Mouse (Mus musculus) brown adipose tissue, adult 24 weeks (tissue): Measurements from ENCODE around the gene Elp6. TPM values are rescaled to one million over a fixed set of nuclear protein-coding genes. Genes with fewer than 3 reads are reported as not detected.
"Not testable (repeated sequence)": the region's sequence is repeated elsewhere in the genome, so short reads cannot be mapped to it uniquely, and the experiment has no call there.

Experiments used
- H3K27ac ChIP-seq: fragments of 200-500 bp; replicated peaks from 2 replicates; pipeline ENCODE4 v1.5.1; 2012; ENCODE audit warnings: low read depth, mild to moderate bottlenecking, low read length
- H3K4me1 ChIP-seq: fragments of 200-500 bp; 2 replicates; pipeline ENCODE4 v1.6.1; 2012; ENCODE audit warnings: low read length, mixed read lengths; ENCODE audit not compliant: control insufficient read depth, insufficient read depth, insufficient read length
- H3K4me3 ChIP-seq: fragments of 200-500 bp; 2 replicates; pipeline ENCODE4 v1.5.1; 2012; ENCODE audit warnings: low read depth, mild to moderate bottlenecking, low read length, moderate library complexity; ENCODE audit not compliant: insufficient read depth
- polyA plus RNA-seq: library from polyadenylated mRNA; stranded (reverse); fragments of >200 nt; gene quantifications from 2 replicates; pipeline ENCODE4 v1.2.4, GENCODE M21; 2012; ENCODE audit not compliant: missing spikeins, insufficient read depth, insufficient read length

The Elp6 gene
- polyA plus RNA-seq, 1 experiment, result 4.9 TPM

DNA sequence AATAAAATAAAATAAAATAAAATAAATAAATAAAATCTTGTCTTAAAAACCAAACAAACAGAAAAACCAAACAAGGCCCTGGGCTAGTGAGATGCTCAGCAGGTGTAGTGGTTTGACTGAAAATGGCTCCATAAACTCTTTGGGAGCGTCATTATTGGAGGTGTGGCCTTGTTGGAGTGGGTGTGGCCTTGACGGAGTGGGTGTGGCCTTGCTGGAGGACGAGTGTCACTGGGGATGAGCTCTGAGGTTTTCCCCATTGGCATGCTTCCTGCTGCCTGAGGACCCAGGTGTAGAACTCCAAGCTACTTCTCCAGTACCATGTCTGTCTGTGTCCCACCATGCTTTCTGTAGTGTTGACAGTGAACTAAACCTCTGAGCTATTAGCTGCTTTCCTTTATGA, 10.2 kb upstream of the Elp6 start:
- Histone ChIP-seq H3K4me1 (no peaks in the 10 kb centered on the region), H3K27ac (no peak overlapping the region), H3K4me3 (no peak overlapping the region)

DNA sequence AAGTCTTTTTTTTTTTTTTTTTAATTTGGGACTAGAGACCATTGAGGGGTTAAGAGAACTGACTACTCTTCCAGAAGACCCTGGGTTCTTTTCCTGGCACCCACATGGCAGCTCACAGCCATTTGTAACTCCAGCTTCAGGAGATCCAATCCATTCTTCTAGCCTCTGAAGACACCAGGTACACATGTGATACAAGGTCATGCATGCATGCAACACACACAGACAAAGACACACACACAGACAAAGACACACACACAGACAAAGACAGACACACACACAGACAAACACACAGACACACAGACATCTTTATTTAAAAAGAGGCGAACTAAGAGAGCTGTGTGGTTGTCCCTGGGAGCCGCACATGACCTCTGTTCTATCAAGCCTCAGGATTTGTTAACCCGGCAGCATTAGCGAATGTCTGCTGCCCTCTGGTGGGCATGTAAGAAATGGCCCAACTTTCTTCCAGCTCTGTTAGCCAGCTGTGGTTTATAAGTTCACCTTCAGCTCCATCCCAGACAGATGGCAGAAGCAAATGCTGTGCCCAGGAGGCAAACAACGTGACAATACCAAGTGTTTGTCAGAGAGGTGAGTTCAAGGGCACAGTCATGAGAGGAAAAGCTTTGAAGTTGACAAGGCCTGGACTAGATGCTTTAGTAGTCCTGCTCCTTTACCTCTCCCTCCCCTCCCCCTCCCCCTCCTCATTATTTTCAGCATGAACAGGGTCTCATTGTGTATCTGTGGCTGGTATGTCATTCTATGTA, 7.9 kb upstream of the Elp6 start:
- Histone ChIP-seq H3K27ac (no peak overlapping the region), H3K4me1 (no peaks in the 10 kb centered on the region), H3K4me3 (no peak overlapping the region)

DNA sequence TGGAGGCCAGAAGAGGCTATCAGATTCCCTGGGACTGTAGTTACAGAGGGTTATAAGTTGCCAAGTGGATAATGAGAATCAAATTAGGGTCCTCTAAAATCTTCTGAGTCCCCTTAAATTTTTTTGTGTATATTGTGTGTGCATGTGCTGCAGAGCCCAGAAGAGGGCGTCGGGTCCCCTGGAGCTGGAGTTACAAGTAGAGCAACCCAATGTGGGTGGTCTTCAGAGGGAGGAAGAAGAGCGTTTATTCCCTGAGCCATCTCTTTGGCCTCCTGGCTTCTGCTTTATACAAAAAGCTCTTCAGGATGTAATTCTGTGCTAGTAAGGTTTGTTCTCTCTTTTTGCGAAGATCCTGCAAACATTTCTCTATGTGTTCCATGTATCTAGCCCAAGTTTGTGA, 457 bp upstream of the Elp6 start:
- H3K4me3 ChIP-seq, result peak overlapping the region; percentile 90
- H3K27ac ChIP-seq, result peak overlapping the region; percentile 36
- H3K4me1 ChIP-seq, result peaks cover 2% of the 10 kb centered on the region; the same call in 1 of the 2 replicates

DNA sequence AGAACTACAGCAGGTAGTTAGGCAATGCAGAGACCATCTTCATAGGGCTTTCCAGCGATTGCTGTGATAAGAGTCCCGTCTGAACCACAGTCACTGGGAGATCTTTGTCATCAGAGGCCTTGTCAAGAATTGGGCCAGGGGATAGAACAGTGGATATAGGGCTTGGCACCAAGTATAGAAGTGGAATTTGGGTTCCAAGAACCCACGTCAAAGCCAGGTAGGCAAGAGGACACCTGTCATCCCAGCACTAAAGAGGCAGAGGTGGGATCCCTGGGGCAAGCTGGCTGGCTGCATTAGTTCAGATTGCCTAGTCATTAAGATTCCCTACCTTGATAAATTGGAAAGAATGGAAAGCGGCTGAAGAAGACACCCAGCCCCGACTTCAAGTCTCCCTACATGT, 1.4 kb downstream of the Elp6 start:
- Histone ChIP-seq H3K4me1 (peaks cover 2% of the 10 kb centered on the region; the same call in 1 of the 2 replicates), H3K27ac (no peak overlapping the region; the same call in 1 of the 2 replicates), H3K4me3 (0 out of 2 replicates have a peak overlapping the region, but pooled peaks have one; percentile 9)

DNA sequence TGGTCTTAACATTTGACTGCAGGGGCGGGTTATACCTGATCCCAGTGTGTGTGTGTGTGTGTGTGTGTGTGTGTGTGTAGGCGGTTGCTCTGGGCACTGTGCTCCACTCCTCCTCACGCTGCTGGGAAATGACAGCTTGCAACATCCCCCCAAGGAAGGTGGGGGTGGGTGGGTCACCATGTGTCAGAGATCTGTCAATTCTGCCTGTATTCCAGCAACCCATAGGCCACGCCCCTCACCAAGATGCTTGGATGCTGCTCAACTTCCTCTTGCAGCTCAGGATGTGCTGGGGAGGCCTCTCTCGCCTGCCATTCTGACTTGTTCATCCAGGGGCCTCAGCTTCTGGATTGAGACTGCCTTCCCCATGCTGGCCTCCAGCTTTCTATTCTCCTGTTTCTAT, 9.7 kb downstream of the Elp6 start:
- no peak overlapping the region for H3K27ac ChIP-seq
- H3K4me3 ChIP-seq, result no peak overlapping the region
- H3K4me1 ChIP-seq, result no peaks in the 10 kb centered on the region

DNA sequence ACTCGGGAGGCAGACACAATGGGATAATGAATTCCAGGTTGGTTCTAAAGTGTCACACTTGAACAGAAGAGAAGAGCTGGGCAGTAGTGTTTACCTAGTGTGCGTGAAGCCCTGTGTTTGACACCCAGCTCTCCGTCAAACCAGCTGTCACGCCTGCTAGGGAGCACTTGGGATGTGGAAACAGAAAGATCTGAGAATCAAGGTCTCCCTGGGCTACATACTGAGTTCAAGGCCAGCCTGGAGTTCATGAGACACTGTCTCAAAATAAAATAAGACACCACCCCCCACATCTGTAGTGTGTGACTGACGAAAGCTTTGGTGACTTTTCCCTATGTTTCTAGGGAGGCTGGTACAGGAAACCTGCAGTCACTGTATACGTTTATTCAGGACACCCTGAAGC, 10.4 kb downstream of the Elp6 start:
- Histone ChIP-seq H3K4me3 (no peak overlapping the region), H3K4me1 (no peaks in the 10 kb centered on the region), H3K27ac (no peak overlapping the region)

DNA sequence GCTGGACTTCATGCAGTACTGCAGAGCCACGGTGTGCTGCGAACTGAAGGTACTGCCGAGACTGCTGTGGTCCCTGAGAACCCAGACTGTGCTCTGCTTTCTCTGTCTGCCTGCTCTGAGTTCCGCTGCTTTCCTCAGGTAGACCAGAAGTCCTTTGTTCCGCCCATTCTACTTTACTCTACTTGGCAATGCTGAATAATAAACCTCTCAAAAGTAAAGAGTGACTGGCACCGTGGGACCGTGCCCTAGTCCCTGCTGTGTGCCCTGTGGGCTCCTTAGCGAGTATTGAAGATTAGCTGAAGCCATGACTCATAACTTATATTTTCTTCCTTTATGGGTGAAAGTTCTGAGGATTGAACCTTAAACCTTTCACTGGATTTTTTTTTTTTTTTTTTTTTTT, 10.9 kb downstream of the Elp6 start:
- Histone ChIP-seq H3K4me1 (no peaks in the 10 kb centered on the region), H3K4me3 (no peak overlapping the region), H3K27ac (no peak overlapping the region)

DNA sequence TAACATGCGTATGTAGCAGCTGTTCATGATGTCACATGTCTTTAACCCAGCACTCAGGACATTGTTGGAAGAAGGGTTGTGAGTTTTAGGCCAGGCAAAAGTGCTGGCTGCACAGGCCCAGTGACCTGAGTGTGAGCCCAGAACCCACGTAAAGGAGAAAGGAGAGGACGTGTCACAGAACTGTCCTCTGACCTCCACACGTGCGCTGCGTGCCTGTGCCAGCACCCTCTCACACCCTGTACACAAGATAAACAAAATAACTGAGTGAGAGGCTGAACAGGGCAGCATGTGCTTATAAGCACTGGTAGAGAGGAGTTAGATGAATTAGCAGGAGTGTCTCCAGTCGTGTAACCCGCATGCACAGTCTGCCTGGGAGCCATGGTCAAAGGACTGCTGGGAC, 11.5 kb downstream of the Elp6 start:
- Histone ChIP-seq H3K27ac (peak overlapping the region; percentile 0; the same call in 1 of the 2 replicates), H3K4me3 (no peak overlapping the region), H3K4me1 (no peaks in the 10 kb centered on the region)

DNA sequence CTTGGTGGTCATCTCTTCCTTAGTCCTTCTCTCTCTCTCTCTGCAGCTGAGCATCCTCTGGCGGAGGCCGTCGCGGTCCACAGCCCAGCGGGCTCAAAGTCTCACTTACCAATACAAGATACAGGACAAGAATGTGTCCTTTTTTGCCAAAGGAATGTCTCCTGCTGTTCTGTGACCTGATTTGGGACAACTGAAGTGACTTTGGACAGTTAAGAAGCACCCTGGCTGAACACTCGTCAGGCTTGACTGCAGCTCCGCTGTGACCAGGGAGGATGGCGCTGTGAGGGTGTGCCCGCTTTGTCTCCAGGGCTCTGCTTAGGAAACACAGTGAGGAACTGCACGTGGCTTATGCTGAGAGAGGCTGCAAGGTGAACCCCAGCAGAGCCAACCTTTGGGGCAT, 15.8 kb downstream of the Elp6 start:
- Histone ChIP-seq H3K4me1 (no peaks in the 10 kb centered on the region), H3K27ac (no peak overlapping the region), H3K4me3 (no peak overlapping the region)

DNA sequence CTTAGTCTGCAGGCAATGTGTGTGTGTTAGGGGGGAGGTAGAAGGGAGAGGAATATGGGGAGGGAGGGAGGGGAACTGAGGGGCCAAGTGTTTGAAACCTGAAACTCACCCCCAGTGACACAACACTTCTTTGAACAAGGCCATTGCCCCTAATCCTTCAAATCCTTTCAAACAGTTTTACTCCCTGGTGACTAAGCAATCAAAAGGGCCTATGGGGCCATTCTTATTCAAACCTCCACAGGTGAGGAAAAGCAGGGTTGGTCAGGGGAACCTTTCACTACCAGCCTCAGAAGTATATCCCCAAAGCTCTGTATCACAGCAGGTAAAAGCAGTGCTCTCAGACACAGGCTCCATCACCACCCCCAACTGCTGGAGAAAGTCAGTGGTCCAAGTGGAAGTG, 18.0 kb downstream of the Elp6 start:
- Histone ChIP-seq H3K27ac (no peak overlapping the region), H3K4me3 (no peak overlapping the region), H3K4me1 (no peaks in the 10 kb centered on the region)

DNA sequence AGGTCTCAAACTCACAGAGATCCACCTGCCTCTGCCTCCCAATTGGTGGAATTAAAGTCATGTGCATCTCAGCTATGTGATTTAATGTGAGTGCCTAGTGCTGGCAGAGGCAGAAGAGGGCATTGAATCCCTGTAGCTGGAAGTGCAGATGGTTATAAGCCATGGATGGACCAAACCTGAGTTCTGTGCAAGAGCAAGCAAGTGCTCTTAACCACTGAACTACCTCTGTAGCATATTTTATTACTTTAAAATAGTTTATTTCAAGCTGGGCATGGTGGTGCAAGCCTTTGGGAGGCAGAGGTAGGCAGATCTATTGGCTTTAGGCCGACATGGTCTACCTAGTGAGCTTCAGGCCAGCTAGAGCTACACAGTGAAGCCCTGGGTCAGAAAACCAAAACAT, 19.2 kb downstream of the Elp6 start:
- H3K27ac ChIP-seq, result no peak overlapping the region
- no peaks in the 10 kb centered on the region for H3K4me1 ChIP-seq
- H3K4me3 ChIP-seq, result no peak overlapping the region

DNA sequence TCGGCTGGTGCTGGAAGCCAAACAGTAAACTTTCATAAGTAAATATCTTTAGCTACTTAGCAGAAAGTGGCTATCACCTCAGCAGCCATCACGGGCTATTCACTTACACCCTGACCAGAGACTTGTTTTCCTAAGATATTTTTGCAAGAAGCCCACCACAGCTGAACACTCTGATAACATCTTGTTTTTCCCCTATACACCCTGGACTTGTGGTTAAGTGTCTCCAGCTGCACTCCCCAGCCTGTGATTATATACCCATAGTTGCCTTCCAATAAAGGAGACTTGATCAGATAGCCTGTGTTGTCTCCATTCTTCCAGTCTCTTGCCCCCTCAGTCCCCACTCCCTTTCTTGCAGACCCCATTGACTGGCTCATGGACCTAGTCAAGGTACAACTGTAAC, 23.2 kb downstream of the Elp6 start:
- no peaks in the 10 kb centered on the region; the same call in 1 of the 2 replicates for H3K4me1 ChIP-seq
- H3K4me3 ChIP-seq, result no peak overlapping the region
- no peak overlapping the region for H3K27ac ChIP-seq

DNA sequence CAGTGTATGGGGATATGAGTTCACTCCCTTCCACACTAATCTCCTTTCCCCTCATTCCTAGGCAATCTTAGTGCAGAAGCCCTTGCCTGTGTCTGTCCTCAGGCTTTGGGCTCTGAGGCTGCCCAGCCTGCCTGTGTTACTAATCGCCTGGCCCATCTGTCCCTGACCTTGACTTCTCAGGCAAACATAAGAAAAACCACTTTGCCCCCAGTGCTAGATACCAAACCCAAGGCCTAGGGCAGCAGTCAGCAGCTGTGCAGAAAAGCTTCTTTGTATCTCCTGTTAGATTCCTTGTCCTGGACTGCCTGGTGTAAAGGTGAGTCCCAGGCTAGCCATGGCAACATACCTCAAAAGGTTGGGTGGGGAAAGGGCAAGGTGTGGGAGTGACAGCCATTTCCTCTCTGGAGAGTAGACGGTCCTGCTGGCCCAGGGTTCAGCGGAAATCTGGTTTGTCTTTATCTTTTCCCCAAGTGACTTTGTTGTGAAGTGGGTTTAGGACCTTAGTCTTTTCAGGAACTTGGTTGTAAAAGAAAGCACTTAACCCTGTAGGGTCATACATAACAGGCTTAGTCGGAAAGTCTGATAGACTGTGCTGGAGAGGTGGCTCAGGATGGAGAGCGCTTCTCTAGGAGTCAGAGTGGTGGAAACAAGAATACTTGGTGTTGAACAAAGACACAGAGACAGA, 24.1 kb downstream of the Elp6 start:
- Histone ChIP-seq H3K27ac (no peak overlapping the region), H3K4me3 (no peak overlapping the region), H3K4me1 (no peaks in the 10 kb centered on the region; the same call in 1 of the 2 replicates)

DNA sequence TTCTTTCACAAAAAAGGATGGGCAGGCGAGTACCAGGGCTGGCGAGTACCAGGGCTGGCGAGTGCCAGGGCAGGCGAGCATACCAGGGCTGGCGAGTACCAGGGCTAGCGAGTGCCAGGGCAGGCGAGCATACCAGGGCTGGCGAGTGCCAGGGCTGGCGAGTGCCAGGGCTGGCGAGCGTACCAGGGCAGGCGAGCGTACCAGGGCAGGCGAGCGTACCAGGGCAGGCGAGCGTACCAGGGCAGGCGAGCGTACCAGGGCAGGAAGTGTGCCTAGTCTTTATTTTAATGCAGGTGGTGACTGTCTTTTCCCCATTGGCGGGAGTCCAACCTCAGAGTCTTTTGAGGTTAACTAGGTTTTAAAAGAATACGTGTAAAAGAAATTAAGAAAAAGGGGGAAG, 24.7 kb downstream of the Elp6 start:
- no peaks in the 10 kb centered on the region; the same call in 1 of the 2 replicates for H3K4me1 ChIP-seq
- no peak overlapping the region for H3K27ac ChIP-seq
- H3K4me3 ChIP-seq, result no peak overlapping the region

DNA sequence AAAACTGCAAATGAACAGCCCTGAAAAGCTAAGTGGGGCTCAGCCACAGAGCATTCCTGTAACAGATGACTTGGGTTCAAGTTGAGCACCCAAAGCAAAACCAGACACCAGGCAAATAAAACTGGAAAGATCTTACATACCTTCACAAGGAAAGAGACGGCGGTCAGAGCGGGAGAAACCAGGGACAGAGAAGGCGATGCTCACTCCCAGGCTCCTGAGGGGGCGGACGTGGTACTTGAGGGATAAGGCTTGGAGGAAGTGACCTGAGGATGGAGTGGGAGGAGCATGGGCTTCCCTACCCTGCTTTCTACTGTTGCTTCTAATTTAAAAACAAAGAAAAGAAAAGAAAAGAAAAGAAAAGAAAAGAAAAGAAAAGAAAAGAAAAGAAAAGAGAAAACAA, 25.4 kb downstream of the Elp6 start:
- H3K27ac ChIP-seq, result no peak overlapping the region
- H3K4me1 ChIP-seq, result no peaks in the 10 kb centered on the region; the same call in 1 of the 2 replicates
- H3K4me3 ChIP-seq, result no peak overlapping the region

DNA sequence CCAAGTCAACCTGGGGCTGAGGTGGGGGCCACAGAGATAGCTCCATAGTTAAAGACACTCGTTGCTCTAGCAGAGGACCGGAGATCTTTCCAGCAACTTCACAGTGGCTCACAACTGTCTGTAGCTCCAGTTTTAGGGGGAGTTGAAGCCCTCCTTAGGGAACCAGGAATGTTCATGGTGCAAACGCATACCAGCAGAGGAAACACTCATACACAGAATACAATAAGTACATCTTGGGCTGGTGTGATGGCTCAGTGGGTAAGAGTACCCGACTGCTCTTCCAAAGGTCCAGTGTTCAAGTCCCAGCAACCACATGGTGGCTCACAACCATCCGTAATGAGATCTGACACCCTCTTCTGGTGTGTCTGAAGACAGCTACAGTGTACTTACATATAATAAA, 25.9 kb downstream of the Elp6 start:
- H3K4me3 ChIP-seq, H3K4me1 ChIP-seq, H3K27ac ChIP-seq: not testable (repeated sequence)
